Mouse (Mus musculus) limb, embryonic 15.5 days (tissue): ENCODE data around the gene Terb2. TPM values are rescaled to one million over a fixed set of nuclear protein-coding genes. Genes with fewer than 3 reads are reported as not detected.
A peak's percentile ranks its signal among the peaks of the same experiment; 100 is the strongest.

Experiments
- ATAC-seq: fragments of 200-750 bp; cut with Nextera tagmentation; 2 replicates; pipeline ENCODE4 v1.8.0; 2017; ENCODE audit warnings: low read depth, moderate TSS enrichment; ENCODE audit not compliant: insufficient number of reproducible peaks, low FRiP score, low TSS enrichment
- H3K27ac ChIP-seq: fragments of 300-500 bp; sonication (generic); 2 replicates; pipeline ENCODE4 v1.5.1; 2015; ENCODE audit warnings: moderate library complexity, mild to moderate bottlenecking, inconsistent platforms
- H3K27me3 ChIP-seq: fragments of 300-500 bp; sonication (generic); 2 replicates; pipeline ENCODE4 v1.6.1; 2015; ENCODE audit warnings: inconsistent platforms
- H3K36me3 ChIP-seq: fragments of 300-500 bp; sonication (generic); 2 replicates; pipeline ENCODE4 v1.6.1; 2015; ENCODE audit warnings: inconsistent platforms
- H3K4me1 ChIP-seq: fragments of 300-500 bp; sonication (generic); 2 replicates; pipeline ENCODE4 v1.6.1; 2015; ENCODE audit warnings: inconsistent platforms
- H3K4me2 ChIP-seq: fragments of 300-500 bp; sonication (generic); 2 replicates; pipeline ENCODE4 v1.6.1; 2015; ENCODE audit warnings: mild to moderate bottlenecking, inconsistent platforms
- H3K4me3 ChIP-seq: fragments of 300-500 bp; sonication (generic); 2 replicates; pipeline ENCODE4 v1.5.1; 2015; ENCODE audit warnings: mild to moderate bottlenecking, inconsistent platforms
- H3K9ac ChIP-seq: fragments of 300-500 bp; sonication (generic); 2 replicates; pipeline ENCODE4 v1.6.1; 2015; ENCODE audit warnings: inconsistent platforms
- H3K9me3 ChIP-seq: fragments of 300-500 bp; sonication (generic); 2 replicates; pipeline ENCODE4 v1.6.1; 2016; ENCODE audit warnings: inconsistent platforms
- WGBS: fragments of 180-500 bp; shearing (Covaris S2); methylation state at CpG from one replicate; pipeline ENCODE4 v1.1.7; 2015; 5-methylcytosine and 5-hydroxymethylcytosine counted together
- polyA plus RNA-seq: library from polyadenylated mRNA; unstranded; fragments of >200 nt; fragmentation: Nextera tagmentation; extraction: Ambion mirVana; gene quantifications from 2 replicates; pipeline ENCODE4 v1.2.1, GENCODE M21; 2015

Terb2 gene
- polyA plus RNA-seq, 1 experiment from 2014 or later = not detected

DNA sequence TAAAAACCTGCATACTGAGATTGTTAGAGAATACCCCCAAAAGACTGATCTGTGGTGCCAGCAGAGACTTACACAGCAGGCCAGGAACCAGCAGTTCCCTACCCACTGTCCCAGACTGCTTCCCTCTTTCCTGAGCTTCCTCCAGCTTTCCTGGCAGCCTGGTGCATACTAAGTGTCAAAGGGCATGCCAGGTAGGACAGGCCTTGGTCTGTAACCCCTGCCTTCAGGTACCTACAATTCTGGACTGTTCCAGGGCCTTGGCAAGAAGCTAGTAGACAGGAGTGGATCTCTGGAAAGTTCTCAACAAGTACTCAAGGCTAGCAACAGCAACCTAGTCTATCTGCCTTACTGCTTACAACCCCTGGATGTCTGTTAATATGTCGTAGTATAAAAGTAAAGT lies 34.9 kb upstream of the Terb2 start:
- no peak overlapping the region for H3K4me3 ChIP-seq
- H3K9me3 ChIP-seq = no peaks in the 10 kb centered on the region
- H3K4me1 ChIP-seq = peaks cover 6% of the 10 kb centered on the region; the same call in 1 of the 2 replicates
- no peak for ATAC-seq
- H3K4me2 ChIP-seq = no peak overlapping the region
- no peaks in the 10 kb centered on the region for H3K27me3 ChIP-seq
- 91% methylated on average over 1 of the region's 1 CpGs for WGBS
- peaks cover 10% of the 10 kb centered on the region; the same call in 1 of the 2 replicates for H3K36me3 ChIP-seq
- no peak overlapping the region for H3K9ac ChIP-seq
- no peak overlapping the region for H3K27ac ChIP-seq

- Histone ChIP-seq H3K4me1 (0 out of 2 replicates have a peak, but pooled peaks cover 6% of the 10 kb centered on the region), H3K4me3 (no peak overlapping the region), H3K27me3 (no peaks in the 10 kb centered on the region), H3K4me2 (no peak overlapping the region), H3K36me3 (peaks cover 10% of the 10 kb centered on the region; the same call in 1 of the 2 replicates), H3K9me3 (no peaks in the 10 kb centered on the region), H3K9ac (no peak overlapping the region), H3K27ac (no peak overlapping the region)
- WGBS = 83% methylated on average over 3 of the region's 3 CpGs
- ATAC-seq = no peak
These were observed 33.2 kb upstream of the Terb2 start for GRCm38 (mm10) chr2:122152850-122153249.

DNA sequence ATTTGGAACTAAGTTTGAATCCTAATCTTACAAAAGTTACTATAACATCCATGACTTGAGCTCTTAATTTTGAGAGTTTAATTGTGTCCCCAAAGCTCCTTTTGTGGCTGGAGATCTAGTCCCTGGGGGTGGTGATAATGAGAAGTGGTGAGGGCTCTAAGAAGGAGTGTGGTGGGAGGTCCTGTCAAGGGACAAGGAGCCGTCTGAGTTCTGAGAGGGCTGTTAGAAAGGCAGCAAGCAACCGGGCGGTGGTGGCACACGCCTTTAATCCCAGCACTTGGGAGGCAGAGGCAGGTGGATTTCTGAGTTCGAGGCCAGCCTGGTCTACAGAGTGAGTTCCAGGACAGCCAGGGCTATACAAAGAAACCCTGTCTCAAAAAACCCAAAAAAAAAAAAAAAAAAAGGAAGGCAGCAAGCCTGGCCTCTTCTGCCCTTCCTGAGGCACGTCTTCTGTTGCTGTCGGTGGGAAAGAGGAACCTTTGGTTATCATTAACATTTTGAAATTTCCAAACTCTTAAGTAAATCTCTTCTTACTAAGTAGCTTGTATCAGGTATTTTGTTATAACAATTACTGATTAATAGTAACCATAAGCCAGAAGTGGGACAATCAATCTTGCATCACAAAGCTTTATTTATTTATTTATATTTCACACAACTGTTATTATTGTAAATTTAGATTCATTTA lies 32.2 kb upstream of the Terb2 start:
- no peak for ATAC-seq
- Histone ChIP-seq H3K36me3 (peaks cover 10% of the 10 kb centered on the region; the same call in 1 of the 2 replicates), H3K27ac (no peak overlapping the region), H3K9me3 (no peaks in the 10 kb centered on the region), H3K4me2 (no peak overlapping the region), H3K4me3 (no peak overlapping the region), H3K9ac (no peak overlapping the region), H3K4me1 (0 out of 2 replicates have a peak, but pooled peaks cover 5% of the 10 kb centered on the region), H3K27me3 (no peaks in the 10 kb centered on the region)
- 84% methylated on average over 7 of the region's 7 CpGs for WGBS

DNA sequence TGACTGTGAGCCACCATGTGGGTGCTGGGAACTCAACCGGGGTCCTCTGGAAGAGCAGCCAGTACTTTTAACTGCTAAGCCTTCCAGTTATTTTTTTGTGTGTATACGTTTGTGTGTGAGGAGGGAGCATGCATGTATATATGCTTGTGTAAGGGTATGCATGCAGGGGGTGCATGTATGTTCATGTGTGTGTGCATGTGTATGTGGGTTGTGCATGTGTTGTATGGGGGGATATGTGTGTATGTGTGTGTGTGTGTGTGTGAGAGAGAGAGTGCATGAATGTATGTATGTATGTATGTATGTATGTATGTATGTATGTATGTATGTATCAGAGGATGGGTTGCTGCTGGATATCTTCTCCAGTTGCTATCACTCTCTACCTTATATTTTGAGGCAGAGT lies 31.6 kb upstream of the Terb2 start:
- WGBS = 93% methylated on average over 2 of the region's 2 CpGs

DNA sequence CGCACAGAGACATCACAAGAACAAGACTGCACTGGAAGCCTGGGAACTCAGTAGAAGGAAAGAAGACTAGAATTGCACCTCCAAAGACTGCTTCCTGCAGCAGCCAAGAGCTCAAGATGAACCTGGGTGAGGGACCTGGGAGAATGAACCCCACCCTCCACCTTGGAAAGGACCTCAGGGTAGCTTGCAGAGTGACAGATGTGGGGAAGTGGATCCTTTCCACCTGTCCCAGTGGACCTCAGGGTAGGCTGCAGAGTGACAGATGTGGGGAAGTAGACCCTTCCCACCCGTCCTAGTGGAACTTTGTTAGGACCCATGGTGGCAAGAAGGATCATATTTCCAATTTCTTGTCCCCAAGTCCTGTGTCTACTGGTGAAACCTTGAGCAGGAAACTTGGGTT lies 30.8 kb upstream of the Terb2 start:
- no peak for ATAC-seq
- H3K27me3 ChIP-seq = no peaks in the 10 kb centered on the region
- peaks cover 10% of the 10 kb centered on the region; the same call in 1 of the 2 replicates for H3K36me3 ChIP-seq
- no peaks in the 10 kb centered on the region for H3K9me3 ChIP-seq
- no peak overlapping the region for H3K4me2 ChIP-seq
- H3K4me3 ChIP-seq = no peak overlapping the region
- WGBS = 75% methylated on average over 2 of the region's 2 CpGs
- H3K9ac ChIP-seq = no peak overlapping the region
- no peak overlapping the region for H3K27ac ChIP-seq
- no peaks in the 10 kb centered on the region for H3K4me1 ChIP-seq

More for the DNA sequence above, 31.6 kb upstream of the Terb2 start:
- ATAC-seq = no peak
- Histone ChIP-seq H3K4me2 (no peak overlapping the region), H3K9ac (no peak overlapping the region), H3K27me3 (no peaks in the 10 kb centered on the region), H3K9me3 (no peaks in the 10 kb centered on the region), H3K36me3 (peaks cover 10% of the 10 kb centered on the region; the same call in 1 of the 2 replicates), H3K4me3 (no peak overlapping the region), H3K4me1 (no peaks in the 10 kb centered on the region), H3K27ac (no peak overlapping the region)

DNA sequence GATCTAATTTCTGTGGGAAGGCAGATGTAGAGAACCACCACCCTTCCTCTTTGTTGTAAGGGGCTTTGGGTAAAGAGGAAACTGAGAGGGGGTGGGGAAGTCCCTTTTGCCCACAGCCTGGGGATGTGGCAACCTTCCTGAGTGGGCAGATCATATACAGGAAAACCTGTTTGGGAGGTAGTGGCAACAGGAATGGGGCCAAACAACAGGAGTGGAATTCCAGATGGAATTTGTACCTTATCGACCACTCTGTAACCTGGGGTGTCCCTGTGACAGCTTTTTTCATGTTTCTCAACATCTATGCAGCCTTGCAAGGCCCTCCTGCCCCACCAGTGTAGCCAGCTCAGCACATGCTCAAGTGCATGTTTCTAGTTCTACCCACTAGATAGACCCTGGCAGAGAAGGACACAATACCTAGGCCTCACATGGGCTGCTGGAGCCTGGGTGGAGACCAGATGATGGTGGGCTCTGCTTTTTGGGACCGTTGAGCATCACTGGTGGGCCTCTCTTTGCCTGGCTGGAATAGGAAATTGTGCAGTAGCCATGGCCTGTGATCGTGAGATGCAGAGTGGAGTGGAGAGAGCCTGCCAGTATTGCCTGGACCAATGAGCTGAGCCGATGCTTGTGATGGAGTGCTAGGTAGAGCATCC lies 29.9 kb upstream of the Terb2 start:
- H3K36me3 ChIP-seq = peaks cover 7% of the 10 kb centered on the region; the same call in 1 of the 2 replicates
- 84% methylated on average over 4 of the region's 4 CpGs for WGBS
- no peaks in the 10 kb centered on the region for H3K27me3 ChIP-seq
- no peaks in the 10 kb centered on the region for H3K9me3 ChIP-seq
- 0 out of 2 replicates have a peak, but pooled peaks cover 3% of the 10 kb centered on the region for H3K4me1 ChIP-seq
- no peak overlapping the region for H3K4me3 ChIP-seq
- ATAC-seq = no peak
- H3K27ac ChIP-seq = no peak overlapping the region
- H3K9ac ChIP-seq = no peak overlapping the region
- no peak overlapping the region for H3K4me2 ChIP-seq

DNA sequence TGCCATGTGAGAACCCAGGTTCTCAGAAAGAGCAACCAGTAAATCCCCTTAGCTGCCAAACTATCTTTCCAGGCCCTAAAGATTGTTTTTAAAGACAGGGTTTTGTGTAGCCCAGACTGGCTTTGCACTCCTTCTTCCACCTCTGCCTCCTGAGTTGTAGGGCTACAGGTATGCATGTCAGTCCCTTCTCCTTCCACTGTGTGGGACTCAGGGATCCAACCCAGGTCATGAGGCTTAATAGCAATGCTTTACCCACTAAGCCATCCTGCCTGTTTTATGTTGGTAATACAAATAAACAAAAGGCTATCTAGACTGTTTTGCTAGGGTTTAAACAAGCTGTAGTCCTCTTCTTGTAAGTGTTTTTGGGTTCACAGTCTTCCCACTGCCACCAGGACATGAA lies 28.5 kb upstream of the Terb2 start:
- peaks cover 5% of the 10 kb centered on the region; the same call in 1 of the 2 replicates for H3K36me3 ChIP-seq
- H3K27ac ChIP-seq = no peak overlapping the region
- no peak for ATAC-seq
- H3K9ac ChIP-seq = no peak overlapping the region
- no peak overlapping the region for H3K4me3 ChIP-seq
- 0 out of 2 replicates have a peak, but pooled peaks cover 3% of the 10 kb centered on the region for H3K4me1 ChIP-seq
- H3K4me2 ChIP-seq = no peak overlapping the region
- no peaks in the 10 kb centered on the region for H3K9me3 ChIP-seq
- H3K27me3 ChIP-seq = no peaks in the 10 kb centered on the region

- H3K4me2 ChIP-seq = no peak overlapping the region
- H3K27ac ChIP-seq = peak overlapping the region; percentile 30; the same call in 1 of the 2 replicates
- H3K9ac ChIP-seq = no peak overlapping the region
- no peak for ATAC-seq
- no peaks in the 10 kb centered on the region for H3K9me3 ChIP-seq
- H3K27me3 ChIP-seq = no peaks in the 10 kb centered on the region
- H3K4me3 ChIP-seq = no peak overlapping the region
- 46% methylated on average over 6 of the region's 6 CpGs for WGBS
- peaks cover 5% of the 10 kb centered on the region; the same call in 1 of the 2 replicates for H3K36me3 ChIP-seq
- H3K4me1 ChIP-seq = 0 out of 2 replicates have a peak, but pooled peaks cover 4% of the 10 kb centered on the region
These were observed 27.7 kb upstream of the Terb2 start for GRCm38 (mm10) chr2:122158362-122158802.

GRCm38 (mm10) chr2:122159667-122160066 lies 26.4 kb upstream of the Terb2 start:
- ATAC-seq = no peak
- no peak overlapping the region for H3K27ac ChIP-seq
- H3K4me1 ChIP-seq = 0 out of 2 replicates have a peak, but pooled peaks cover 10% of the 10 kb centered on the region
- H3K9ac ChIP-seq = no peak overlapping the region
- no peak overlapping the region for H3K4me3 ChIP-seq
- H3K27me3 ChIP-seq = no peaks in the 10 kb centered on the region
- H3K4me2 ChIP-seq = no peak overlapping the region
- H3K36me3 ChIP-seq = peaks cover 5% of the 10 kb centered on the region; the same call in 1 of the 2 replicates
- H3K9me3 ChIP-seq = no peaks in the 10 kb centered on the region
- 75% methylated on average over 6 of the region's 6 CpGs for WGBS

- Histone ChIP-seq H3K27me3 (no peaks in the 10 kb centered on the region), H3K36me3 (no peaks in the 10 kb centered on the region), H3K9me3 (no peaks in the 10 kb centered on the region), H3K4me3 (no peak within 1 kb of the TSS), H3K4me1 (0 out of 2 replicates have a peak, but pooled peaks cover 10% of the 10 kb centered on the region), H3K9ac (no peak within 1 kb of the TSS), H3K27ac (no peak within 1 kb of the TSS), H3K4me2 (no peak within 1 kb of the TSS)
- 50% methylated on average over 2 of the region's 2 CpGs for WGBS
- ATAC-seq = no peak
These were observed 25.4 kb upstream of the Terb2 start, which contains the start of gene Trim69 for GRCm38 (mm10) chr2:122160680-122161079. Gene Trim69 (plus strand): TSS chr2:122160700.

GRCm38 (mm10) chr2:122161542-122161941 lies 24.5 kb upstream of the Terb2 start:
- H3K4me1 ChIP-seq = 0 out of 2 replicates have a peak, but pooled peaks cover 10% of the 10 kb centered on the region
- no peak overlapping the region for H3K9ac ChIP-seq
- no peak overlapping the region for H3K27ac ChIP-seq
- no peaks in the 10 kb centered on the region for H3K27me3 ChIP-seq
- H3K9me3 ChIP-seq = no peaks in the 10 kb centered on the region
- ATAC-seq = 0 out of 2 replicates have a peak, but pooled peaks have one; percentile 43
- H3K4me3 ChIP-seq = no peak overlapping the region
- H3K4me2 ChIP-seq = no peak overlapping the region
- no peaks in the 10 kb centered on the region for H3K36me3 ChIP-seq
- 41% methylated on average over 4 of the region's 4 CpGs for WGBS

GRCm38 (mm10) chr2:122162529-122162928 lies 23.5 kb upstream of the Terb2 start:
- 83% methylated on average over 2 of the region's 2 CpGs for WGBS
- no peak for ATAC-seq

More at GRCm38 (mm10) chr2:122162529-122162928, 23.5 kb upstream of the Terb2 start:
- Histone ChIP-seq H3K4me1 (0 out of 2 replicates have a peak, but pooled peaks cover 10% of the 10 kb centered on the region), H3K36me3 (no peaks in the 10 kb centered on the region), H3K4me3 (no peak overlapping the region), H3K27me3 (no peaks in the 10 kb centered on the region), H3K9ac (no peak overlapping the region), H3K9me3 (no peaks in the 10 kb centered on the region), H3K27ac (no peak overlapping the region), H3K4me2 (no peak overlapping the region)
